Comparison of ENCODE assay signal across 8 mouse cellular contexts in the genomic region with DNA sequence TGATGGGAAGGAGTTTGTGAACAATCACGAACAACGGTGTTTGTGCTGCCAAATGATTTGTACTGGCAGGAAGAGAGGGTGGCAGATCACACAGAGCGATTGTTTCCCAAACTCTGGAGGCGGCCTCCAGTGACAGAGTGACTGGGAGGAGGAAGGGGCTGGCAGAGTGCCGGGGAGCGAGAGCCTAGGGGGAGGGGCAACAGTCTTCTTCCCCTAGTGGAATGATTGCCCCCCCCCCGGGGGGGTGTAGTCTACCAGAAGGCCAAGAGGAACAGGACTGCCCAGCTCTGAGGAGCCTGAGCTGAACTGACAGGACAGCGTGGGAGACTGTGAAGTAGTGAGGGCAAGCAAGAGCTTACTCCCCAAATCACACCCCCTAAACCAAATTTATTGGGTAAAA.
DNase-seq lines count a peak whose midpoint lies in the region; ATAC-seq and TF ChIP-seq lines count a peak whose summit lies in the region.

No protein-coding gene starts in this region.

- WGBS in forebrain, embryonic 12.5 days, result 3% methylated on average over 8 of the region's 8 CpGs
- WGBS in heart, embryonic 11.5 days (ENCODE audit: insufficient replicate concordance), result 2% methylated on average over 8 of the region's 8 CpGs
- WGBS in kidney, adult 2 months, result 2% methylated on average over 8 of the region's 8 CpGs
- WGBS in midbrain, postnatal 0 days, result 7% methylated on average over 8 of the region's 8 CpGs

- peaks cover 57% of the 10 kb centered on the region for H3K4me1 ChIP-seq in forebrain, embryonic 12.5 days
- peaks cover 18% of the 10 kb centered on the region for H3K4me1 ChIP-seq in heart, embryonic 11.5 days (ENCODE audit: control insufficient read depth, insufficient read depth, low read length)
- H3K4me1 ChIP-seq in kidney, adult 2 months (ENCODE audit: control insufficient read depth, insufficient read depth, low read length), result no peaks in the 10 kb centered on the region
- H3K4me1 ChIP-seq in midbrain, postnatal 0 days (ENCODE audit: insufficient read depth, low read length), result peaks cover 8% of the 10 kb centered on the region; the same call in 1 of the 2 replicates

- H3K27ac ChIP-seq in forebrain, embryonic 12.5 days, result peak overlapping the region; percentile 86
- H3K27ac ChIP-seq in heart, embryonic 11.5 days (ENCODE audit: low read depth, low read length), result no peak overlapping the region
- no peak overlapping the region for H3K27ac ChIP-seq in kidney, adult 2 months (ENCODE audit: insufficient read depth, low read depth, low read length)
- no peak overlapping the region for H3K27ac ChIP-seq in midbrain, postnatal 0 days (ENCODE audit: low read depth, low read length)

- H3K9me3 ChIP-seq in forebrain, embryonic 12.5 days, result no peaks in the 10 kb centered on the region
- H3K9me3 ChIP-seq in heart, embryonic 11.5 days (replicated peaks; ENCODE audit: control insufficient read depth, low read length), result no peaks in the 10 kb centered on the region
- no peaks in the 10 kb centered on the region for H3K9me3 ChIP-seq in midbrain, postnatal 0 days (ENCODE audit: low read length)

- intact Hi-C loops in left cerebral cortex, postnatal 4 days (cut with DNase I), result no loop called here

- H3K4me2 ChIP-seq in forebrain, embryonic 12.5 days, result peak overlapping the region; percentile 40
- H3K4me2 ChIP-seq in heart, embryonic 11.5 days, result peak overlapping the region; percentile 56
- H3K4me2 ChIP-seq in midbrain, postnatal 0 days (ENCODE audit: low read depth, low read length, poor library complexity, severe bottlenecking), result no peak overlapping the region

- no peak for TF ChIP-seq POLR2A in kidney, adult 2 months (IDR thresholded peaks at IDR 0.05; ENCODE audit: low read depth, low read length)

- no peak overlapping the region for H3K4me3 ChIP-seq in forebrain, embryonic 12.5 days (replicated peaks)
- no peak overlapping the region for H3K4me3 ChIP-seq in heart, embryonic 11.5 days (ENCODE audit: low read depth, low read length)
- H3K4me3 ChIP-seq in kidney, adult 2 months (ENCODE audit: insufficient read depth, low read depth, low read length), result no peak overlapping the region
- H3K4me3 ChIP-seq in midbrain, postnatal 0 days (ENCODE audit: low read depth, low read length), result no peak overlapping the region

- ATAC-seq in forebrain, embryonic 12.5 days (ENCODE audit: low FRiP score), result peak; percentile 62
- 0 out of 2 replicates have a peak, but pooled peaks have one; percentile 14 for ATAC-seq in heart, embryonic 11.5 days (replicated peaks; ENCODE audit: insufficient number of reproducible peaks, low FRiP score, low TSS enrichment)
- 0 out of 2 replicates have a peak, but pooled peaks have one; percentile 29 for ATAC-seq in midbrain, postnatal 0 days (ENCODE audit: low FRiP score)

- DNase-seq in cerebellum, adult 11 months, result peak; percentile 57
- DNase-seq in cerebellum, adult 8-10 months, result no peak
- DNase-seq in kidney, adult 2 months, result peak; percentile 75
- peak; percentile 97 for DNase-seq in left cerebral cortex, postnatal 4 days
- DNase-seq in midbrain, postnatal 0 days (ENCODE audit: low spot score), result peak; percentile 92
- peak; percentile 84 for DNase-seq in testis, postnatal 10 days (ENCODE audit: low spot score)

- no peaks in the 10 kb centered on the region for H3K36me3 ChIP-seq in forebrain, embryonic 12.5 days (replicated peaks)
- no peaks in the 10 kb centered on the region for H3K36me3 ChIP-seq in heart, embryonic 11.5 days (ENCODE audit: control insufficient read depth, insufficient read depth, low read length)
- H3K36me3 ChIP-seq in kidney, adult 2 months (ENCODE audit: control insufficient read depth, insufficient read depth, low read length), result no peaks in the 10 kb centered on the region
- H3K36me3 ChIP-seq in midbrain, postnatal 0 days (ENCODE audit: insufficient read depth, low read length), result no peaks in the 10 kb centered on the region

- peaks cover 45% of the 10 kb centered on the region for H3K27me3 ChIP-seq in forebrain, embryonic 12.5 days
- H3K27me3 ChIP-seq in heart, embryonic 11.5 days (ENCODE audit: control insufficient read depth, insufficient read depth, low read length), result peaks cover 26% of the 10 kb centered on the region
- H3K27me3 ChIP-seq in kidney, adult 2 months (replicated peaks; ENCODE audit: control insufficient read depth, insufficient read depth, low read length), result no peaks in the 10 kb centered on the region
- H3K27me3 ChIP-seq in midbrain, postnatal 0 days (ENCODE audit: insufficient read depth, low read length), result no peaks in the 10 kb centered on the region; the same call in 1 of the 2 replicates

- H3K9ac ChIP-seq in forebrain, embryonic 12.5 days, result no peak overlapping the region
- 0 out of 2 replicates have a peak overlapping the region, but pooled peaks have one; percentile 16 for H3K9ac ChIP-seq in heart, embryonic 11.5 days (ENCODE audit: low read depth, low read length)
- H3K9ac ChIP-seq in midbrain, postnatal 0 days (replicated peaks; ENCODE audit: low read length, poor library complexity, severe bottlenecking), result no peak overlapping the region

- TF ChIP-seq CTCF in kidney, adult 2 months (conservative IDR thresholded peaks at IDR 0.05; ENCODE audit: insufficient read depth, insufficient read length, low read depth, low read length), result no peak
- TF ChIP-seq CTCF in midbrain, postnatal 0 days (IDR thresholded peaks at IDR 0.05), result no peak
